Mouse (Mus musculus): ENCODE measurements around the gene Mrps12.

- TF ChIP-seq CTCF (IDR thresholded peaks at IDR 0.05; ENCODE audit: low read depth), result no peak
- no peak for TF ChIP-seq EP300 (IDR thresholded peaks at IDR 0.05; ENCODE audit: low read depth)
Measured at GRCm38 (mm10) chr7:28720753-28721537, 20.7 kb downstream of the Mrps12 start.

Measured in heart, postnatal 0 days (tissue).